Mouse (Mus musculus) brain, adult 2 months (tissue): ENCODE results near the gene Tbx18.
A peak's percentile ranks its signal among the peaks of the same experiment; 100 is the strongest.

Experiments used
- DNase-seq: peaks from one replicate; pipeline ENCODE4 v3.0.0; 2011; ENCODE audit warnings: low read depth, low spot score

Tbx18 gene

DNA sequence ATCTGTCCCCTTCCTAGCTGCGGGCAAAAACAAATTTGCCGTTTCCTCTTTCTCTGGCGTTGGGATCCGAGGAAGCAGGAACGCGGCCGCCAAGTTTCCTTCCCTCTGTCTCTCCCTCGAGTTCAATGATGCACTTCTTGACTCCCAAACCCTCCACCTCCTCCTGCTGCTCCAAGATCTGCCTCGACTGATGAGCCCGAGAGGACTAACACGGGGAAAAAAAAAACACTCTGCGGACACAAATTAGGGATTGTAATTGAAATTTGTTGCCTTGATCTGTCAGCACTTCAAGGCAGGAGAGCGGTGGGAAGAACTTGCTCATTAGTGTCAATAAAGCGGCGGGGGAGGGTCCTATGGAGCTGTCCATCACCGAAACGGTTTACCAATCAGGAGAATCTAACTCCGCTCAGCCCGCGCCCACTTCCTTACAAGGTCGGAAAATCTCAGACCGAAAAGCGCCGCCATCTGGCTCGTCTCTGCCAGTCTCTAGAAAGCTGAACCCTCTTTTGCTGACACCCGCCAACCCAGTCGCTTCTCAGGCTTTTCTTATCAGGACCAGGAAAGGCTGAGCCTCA, at the start of gene Tbx18:
Tbx18 (minus strand) TSS at position 300 of the 575 bp plus-strand sequence.
- DNase-seq: peak; percentile 37

DNA sequence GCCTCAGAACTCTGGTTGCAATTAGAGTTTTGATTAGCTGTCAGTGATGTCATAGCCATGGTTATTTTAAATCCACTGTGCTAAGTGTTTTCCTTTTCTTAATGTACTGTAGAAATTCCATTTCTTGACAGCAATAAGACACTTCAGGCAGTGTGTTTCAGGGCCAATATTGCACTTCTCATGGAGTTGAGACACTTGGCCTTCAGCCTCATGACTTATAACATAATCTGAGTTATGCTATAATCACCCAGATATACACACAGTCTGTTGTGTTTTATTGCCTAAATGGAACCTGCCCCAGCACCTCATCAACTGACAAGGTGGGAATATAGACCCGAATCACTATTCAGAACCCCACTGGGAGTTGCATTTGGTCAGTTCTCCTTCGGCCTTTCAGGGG, 42.9 kb upstream of the Tbx18 start:
- no peak for DNase-seq

DNA sequence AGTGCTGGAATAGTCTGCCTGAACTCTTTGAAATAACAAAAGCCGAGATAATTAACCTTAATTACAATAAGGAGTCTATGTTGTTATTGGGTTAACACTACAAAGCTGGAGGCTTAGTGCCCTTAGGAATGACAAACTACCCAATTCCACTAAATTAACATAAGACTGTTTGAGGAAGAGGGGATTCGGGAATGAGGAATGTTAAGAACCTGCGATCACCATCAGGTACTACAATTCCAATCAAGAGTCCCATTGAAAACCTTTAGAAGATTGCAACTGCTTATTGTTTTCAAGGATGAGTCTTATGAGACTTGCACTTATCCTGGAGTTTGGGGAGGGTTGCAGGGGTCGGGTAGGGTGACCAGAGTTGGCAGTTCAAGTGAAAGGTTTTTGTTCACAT, 24.6 kb upstream of the Tbx18 start:
- no peak for DNase-seq

DNA sequence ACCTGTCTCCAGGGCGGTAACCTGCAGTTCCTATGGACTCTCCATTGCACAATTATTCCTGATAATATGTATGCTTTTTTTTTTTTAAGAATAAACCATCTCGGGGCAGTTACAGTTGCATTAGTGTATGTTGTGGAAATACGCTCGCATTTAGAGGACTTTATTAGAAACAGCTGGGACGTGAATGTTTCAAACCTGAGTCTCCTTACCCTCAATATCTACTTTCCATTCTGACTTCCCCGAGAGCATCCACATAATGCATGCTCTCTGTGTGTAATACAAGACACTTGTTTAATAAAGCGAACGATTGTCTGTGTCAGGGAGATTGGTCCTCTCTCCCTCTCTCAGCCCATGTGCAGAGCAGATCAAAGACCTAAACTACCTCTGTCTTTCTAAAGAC, 10.5 kb upstream of the Tbx18 start:
- DNase-seq: no peak

DNA sequence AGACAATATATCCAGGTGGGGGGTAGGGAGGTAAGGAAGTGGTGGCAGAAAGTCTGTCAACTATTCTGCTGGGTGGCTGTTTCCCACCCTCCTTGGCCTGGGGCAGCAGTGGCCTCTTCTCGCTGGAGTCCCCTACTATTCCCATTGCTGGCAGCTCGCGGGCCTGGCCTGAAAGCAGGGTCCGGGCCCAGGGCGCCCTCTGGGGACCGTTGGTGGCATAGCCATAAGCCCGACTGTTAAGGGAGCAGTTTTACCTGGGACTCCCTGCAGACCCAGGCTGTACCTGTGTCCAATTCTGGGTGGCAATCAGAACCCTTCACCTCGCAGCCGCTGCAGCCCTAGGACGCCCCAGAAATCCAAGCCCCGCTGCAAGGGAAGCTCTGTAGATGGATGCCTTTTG, 9.6 kb upstream of the Tbx18 start:
- DNase-seq: peak; percentile 21

DNA sequence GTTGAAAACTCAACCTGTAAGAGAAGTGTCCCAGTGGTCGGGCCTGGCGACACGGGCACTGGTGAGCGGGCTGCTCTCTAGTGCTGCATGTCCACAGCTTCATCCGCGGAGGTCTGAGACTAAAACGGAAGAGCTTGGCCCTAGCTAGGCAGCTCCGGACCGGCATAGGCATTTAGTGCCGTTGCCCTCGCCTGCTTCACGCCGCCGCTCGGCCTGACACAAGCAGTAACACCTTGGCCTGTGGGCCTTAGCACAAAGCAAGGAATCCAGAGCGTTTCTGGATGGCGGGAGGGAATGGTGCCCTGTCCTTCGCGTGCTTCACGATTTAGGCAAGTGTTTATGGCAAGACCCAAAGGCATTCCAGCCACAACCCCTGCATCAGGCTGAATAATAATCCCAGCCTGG, 9.2 kb upstream of the Tbx18 start:
- no peak for DNase-seq

DNA sequence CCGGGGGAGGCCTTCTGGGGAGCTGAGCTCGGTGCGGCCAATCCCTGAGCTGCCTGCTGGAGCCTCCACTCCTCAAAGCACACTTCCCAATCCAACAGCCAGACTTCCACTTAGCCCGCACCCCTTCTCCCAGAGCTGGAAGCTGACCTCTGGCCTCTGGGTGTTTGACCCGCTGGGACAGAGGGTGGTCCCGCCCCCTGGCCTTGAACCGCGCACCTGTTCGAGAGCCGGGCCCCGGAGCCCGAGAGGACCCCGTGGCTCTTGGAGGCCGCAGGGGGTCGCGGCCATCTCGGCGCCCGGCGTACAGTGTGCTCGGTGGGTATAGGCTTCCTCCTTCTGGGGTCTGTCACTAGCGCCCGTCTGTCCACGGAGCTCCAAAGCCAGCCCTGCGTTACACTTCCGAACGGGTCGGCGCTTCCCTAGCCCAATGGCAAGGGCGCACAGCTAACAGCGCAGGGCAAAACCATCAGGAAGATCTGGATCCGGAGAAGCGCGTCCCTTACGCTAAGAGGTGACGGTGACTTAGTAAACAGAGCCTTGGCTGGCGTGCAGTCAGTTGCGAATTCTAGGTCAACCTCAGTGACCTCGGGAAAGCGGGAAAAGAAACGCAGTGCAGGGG, 8.6 kb upstream of the Tbx18 start:
- no peak for DNase-seq

DNA sequence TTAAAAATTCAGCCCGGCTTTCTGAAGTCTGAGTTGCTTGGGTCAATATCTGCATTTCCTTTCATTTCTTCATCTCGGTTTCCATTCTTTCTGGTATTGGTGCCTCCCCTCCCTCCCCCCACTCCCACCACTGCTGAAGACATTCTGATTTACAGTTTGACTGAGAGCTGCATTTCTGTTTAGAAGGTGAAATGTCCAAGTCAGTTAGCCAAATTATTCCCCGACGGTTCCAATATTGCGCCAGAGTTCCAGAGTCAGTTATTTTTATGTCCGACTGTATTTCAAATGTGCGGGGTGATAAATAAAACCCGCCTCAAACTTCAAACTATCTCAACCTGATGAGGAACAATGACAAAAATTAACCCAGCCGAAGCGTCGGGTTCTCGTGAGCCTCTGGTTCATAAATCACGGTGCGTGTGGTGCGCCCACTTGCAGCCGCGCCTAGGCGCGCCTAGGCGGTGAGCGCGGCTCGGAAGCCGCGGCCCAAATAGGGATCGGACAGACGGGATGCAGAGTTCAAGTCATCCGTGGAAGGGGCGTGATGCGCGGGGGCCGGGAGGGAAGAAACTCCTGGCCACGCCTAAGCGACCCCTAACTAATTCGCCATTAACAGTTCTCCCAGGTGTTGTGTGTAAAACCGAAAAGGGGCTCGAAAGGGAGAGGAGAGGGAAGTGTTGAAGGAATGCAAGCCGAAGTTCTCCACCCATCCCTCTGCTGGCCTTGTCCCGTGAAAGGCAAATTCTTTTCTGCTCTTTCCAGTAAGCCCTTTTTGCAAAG, 7.9 kb upstream of the Tbx18 start:
- DNase-seq: no peak

DNA sequence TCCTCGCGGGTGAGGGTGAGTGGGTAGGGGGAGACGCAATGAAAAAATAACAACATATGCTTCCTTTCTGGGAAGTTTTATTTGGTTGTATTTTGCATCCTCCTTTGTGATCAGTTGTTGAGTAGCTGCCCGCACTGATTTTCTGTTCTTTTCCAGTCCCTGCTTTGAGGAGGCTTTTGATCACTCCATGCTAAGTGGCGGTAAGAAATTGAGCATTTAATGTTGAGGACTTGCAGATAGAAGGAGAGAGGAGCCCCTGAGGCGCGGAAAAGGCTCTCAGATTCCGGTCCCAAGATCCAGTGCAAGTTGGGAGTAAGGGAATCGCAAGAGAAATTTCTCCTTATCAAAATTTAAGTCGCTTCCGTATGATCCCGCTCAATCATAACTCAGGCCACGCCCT, 7.1 kb upstream of the Tbx18 start:
- no peak for DNase-seq

DNA sequence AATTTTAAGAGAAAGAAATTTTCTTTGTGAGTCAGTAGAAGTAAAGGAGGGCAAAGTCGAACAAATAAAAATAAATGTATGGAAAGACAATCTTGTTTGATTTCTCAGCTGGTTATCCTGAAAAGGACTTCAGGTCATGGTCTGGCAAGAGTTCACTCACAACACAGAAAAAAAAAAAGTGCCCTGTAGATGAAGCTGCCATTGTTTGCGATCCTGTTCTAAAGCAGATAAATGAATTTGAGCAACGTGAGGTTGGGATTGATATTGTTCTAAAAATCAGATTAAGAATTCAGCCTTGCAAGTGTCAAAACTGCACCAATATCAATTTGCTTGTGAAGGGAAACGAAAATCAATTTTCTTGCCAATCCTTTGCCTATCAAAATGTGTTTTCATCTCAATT, 6.2 kb upstream of the Tbx18 start:
- DNase-seq: no peak

DNA sequence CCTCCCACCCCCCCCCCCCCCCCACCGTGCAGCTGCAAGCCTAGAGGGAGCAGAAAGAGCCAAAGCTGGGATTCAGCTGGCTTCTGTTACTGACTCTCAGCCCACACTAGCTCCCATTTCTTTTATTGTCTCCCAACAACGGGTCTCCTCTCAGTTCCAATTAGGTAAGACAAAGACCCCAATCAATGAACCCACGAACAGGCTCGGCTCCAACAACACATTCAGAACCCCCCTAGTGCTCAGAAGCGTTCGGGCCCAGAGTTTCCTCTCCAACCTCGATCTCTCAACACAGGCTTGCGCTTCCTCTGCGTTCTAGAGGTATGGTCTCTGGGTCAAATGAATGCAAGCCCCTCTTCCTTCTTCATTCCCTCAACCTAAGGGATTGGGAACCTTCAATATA, 4.0 kb upstream of the Tbx18 start:
- no peak for DNase-seq

DNA sequence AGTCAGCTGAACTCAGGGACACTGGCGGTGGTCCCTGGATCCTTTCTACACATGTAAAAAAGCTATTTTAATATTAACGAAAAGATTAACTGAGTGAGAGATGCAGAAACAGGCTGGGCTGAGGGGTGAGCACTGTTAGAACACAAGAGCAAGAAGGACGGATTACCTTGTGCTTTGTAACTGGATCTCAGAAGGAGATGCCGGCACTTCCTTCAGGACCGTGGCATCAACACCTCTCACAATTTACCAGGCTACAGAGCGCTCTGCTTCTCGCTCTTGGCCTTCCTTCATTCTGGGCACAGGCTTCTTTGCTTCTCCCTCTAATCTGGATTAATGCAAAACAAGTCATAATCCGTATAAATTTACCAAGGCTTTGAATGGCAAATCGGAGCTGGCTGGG, 3.6 kb upstream of the Tbx18 start:
- no peak for DNase-seq

DNA sequence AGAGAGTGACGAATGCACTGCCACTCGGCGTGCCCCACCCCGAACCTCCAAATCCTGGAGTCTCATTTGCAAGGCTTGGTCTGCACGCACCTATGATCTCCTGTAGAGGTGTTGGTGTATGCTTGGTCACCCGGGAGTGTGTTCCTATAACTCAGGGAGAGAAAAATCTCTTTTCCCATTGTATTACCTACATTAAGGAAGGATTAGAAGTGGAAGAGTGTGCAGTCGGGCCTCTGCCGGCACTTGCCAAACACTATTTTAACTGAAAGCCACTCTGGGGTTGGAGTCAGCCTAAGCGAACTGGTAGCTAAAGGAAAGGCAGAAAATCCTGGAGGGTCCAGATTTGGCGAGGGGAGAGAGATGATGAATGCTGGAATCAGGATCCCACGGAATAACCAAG, 2.7 kb upstream of the Tbx18 start:
- no peak for DNase-seq

DNA sequence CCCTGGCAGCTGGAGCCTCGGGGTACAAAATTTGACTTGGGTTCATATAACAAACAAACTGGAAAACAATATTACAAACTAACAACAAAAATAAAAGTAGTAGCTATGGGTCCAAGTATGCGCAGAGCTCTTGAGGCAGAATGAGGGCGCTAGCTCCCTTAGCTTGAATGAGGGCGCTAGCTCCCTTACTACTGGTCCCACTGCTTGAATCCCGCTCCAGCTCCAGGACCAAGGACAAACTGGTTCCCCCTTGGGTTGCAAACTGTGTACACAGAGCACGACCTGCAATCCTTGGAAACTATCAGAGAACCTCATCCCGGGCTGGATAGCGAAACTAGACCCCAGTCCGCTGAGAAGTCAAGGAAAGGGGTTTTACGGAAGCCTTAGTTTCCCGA, 2.2 kb upstream of the Tbx18 start:
- no peak for DNase-seq

DNA sequence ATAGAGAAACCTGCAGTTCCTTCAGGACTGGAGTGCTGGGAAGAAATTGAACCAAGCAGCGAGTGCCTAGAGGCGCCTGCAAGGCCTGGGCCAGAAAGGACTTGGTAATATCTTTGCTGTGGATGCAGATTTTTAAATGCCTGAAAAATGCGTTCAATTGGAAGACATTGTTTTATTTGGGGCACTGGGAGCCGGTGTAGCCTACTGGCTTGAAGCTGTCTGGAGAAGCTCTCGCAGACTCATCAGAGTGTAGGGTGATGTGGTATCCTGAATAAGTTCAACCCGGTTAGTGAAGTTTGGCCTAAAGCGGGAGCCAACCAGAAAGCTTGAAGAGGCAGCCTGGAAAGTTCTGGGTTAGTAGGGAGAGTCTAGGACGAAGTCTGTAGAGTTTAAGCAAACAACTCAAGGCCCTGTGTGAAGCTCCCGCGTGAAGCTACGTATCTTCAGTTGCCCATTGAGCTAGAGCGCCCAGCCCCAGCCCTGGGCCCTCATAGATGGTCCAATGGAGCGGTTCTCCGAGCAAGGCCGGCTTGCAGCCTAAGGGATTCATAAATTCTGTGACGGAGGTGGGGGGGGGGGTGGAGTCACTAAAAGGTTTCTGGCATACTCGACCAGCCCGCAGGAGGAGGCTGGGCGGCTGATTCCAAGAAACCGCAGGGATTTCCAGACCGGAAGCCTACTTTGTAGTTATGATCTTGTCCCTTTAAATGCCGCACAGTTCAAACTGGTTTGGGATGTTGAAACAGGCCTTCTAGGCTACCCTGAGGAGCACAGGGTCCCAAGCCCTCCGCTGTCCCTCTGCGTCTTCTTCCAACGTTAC, 1.6 kb upstream of the Tbx18 start:
- DNase-seq: no peak

DNA sequence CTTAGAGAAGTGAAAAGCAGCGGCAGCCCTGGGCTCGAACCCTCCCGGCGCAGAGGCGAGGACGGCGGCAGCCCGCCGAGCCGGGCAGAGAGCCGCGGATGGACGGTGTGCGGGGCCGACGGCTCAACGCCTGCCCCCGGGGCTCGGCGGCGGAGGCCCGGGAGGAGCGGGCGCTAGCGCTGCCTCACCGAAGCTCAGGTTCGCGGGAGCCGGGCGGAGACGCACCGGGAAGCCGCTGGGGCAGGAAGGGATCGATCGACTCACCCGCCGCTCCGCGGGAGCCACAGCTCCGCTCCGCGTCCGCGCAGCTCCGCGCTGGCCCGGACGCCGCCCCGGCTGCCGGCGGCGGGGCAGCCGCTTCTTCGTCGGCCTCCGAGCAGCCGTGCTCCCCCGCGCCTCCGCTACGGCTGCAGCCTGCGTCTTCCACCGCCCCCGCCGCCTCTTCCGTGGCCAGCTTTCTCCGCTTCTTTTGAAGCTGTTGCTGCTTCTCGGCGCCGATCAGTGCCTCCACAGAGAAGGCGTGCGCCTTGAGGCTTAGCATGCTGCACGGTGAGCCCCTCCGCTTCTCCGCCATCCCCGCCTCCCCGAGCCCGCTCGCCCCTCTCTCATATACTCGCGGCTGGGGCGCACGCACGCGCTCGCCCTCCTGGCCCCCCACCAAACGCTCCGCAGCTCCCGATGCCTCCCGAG, 644 bp downstream of the Tbx18 start:
- peak; percentile 13 for DNase-seq

DNA sequence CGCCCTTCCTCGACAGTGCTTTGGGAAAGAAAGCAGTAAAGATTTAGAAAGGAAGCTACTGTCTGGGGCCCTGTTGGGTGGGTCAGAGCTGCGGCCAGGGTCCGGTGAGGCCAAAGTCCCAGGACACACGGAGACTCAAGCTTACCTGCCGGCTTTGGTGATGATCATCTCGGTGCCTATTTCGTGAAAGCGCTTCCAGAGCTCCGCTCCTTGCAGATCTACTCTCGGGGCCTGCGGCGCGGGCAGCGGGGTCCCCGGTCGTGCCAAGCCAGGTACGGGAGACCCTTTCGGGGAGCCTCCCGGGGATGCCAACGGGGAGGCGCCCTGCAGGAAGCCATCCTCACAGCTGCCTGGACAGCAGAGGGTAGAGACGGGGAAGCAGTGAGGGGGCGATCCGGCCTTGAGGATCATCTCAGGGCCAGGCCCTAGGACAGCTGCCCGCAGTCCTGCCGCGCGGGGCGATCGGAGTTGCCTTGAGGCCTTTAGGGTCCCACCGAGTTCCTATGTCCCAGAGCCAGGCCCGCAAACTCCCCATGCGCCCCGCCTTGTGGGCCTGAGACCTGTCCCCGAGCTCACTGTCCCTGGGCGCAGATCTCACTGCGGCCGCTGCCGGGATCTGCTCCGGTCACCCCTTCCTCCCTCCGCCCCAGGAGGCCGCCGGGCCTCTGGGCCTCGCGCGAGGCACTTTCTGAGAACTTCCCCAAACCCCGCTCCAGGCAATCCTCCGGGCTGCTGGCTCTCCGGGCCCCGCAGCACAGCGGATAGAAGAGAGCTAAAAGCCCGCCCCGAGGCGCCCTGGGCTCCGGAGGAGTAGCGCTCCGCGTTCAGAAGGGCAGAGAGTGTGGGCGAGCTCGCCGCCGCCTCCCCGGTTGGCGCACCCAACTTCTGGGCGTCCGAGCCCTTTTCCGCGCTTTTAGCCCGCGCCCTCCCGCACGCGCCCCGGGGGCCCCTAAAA, 1.5 kb downstream of the Tbx18 start:
- DNase-seq: no peak

DNA sequence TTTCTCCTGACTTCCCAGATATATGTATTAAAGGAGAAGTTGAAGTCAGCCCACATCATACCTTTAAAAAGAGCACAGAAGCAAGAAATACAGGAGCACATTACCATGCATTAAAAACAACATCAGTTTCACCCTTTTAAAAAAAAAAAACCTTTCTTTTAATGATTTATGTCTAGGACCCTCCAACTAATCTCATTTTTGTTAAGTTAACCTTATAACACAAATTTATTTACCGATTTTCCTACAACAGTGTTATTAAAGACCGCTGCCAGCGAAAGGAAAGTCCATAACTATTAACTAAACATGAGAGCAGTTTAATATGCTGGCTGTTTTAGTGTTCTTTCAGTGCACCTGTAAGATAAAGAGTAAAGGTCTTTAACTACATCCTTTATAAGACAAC, 3.0 kb downstream of the Tbx18 start:
- DNase-seq: no peak

DNA sequence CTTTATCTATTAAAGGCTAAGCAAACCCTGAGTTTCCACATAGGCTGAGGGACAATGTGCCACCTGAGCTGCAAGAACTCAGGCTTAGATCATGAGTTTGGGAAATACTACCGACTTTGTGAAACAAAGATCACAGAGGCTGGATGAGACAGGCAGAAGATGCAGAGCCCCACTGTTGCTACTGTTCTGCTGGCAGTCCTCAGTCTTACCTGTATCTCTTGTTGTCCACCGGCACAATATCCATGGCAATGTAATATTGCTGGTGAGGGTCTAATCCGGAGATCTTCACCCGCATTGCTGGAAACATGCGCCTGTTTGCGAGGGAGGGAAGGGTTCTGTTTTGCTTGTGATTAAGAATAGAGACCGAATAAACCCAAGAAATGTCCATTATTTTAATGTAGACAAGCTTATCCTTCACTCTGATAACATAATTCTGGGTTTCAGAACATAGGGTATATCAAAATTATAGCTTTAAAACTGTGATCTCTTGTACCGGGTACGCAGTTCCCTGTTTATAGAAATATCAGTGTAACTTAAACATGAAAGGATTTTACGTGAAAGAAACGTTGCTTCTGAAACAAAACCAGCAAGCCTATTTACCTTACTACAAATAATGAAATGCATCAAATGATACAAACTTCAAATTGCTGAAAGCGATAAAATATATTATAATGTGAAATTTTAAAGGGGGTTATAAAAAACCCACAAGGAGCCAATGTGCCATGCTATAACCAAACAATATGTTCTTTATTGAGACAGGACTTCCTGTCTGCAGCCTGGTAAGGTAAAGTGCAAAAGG, 3.7 kb downstream of the Tbx18 start:
- DNase-seq: no peak

DNA sequence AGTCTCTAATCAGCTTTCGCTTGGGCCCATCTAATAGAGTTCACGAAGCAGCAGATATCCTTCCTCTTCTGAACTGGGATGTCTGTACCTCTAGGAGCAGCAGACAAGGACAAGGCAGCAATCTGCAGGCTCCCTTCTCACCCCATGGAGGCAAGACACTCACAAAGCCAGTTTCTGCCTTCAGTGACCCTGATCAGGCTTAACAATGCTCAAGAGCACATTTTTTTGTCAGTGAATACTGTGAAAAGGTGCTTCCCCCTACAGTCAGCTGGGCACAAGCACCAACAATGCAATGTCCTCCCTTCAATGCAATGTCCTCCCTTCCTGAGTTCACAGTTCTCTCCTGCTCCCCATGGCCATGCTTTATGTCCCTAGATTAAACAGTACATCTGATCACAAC, 9.3 kb downstream of the Tbx18 start:
- DNase-seq: no peak
